Mouse (Mus musculus): ENCODE data around the gene Auts2. TPM values are rescaled to one million over a fixed set of nuclear protein-coding genes. Genes with fewer than 3 reads are reported as not detected.

Gene Auts2
- polyA plus RNA-seq, 1 experiment from 2014 or later, result 42.4 TPM

- H3K36me3 ChIP-seq (replicated peaks), result no peaks in the 10 kb centered on the region
- DNase-seq (ENCODE audit: extremely low spot score, low spot score), result no peak
- H3K4me1 ChIP-seq, result peaks cover 23% of the 10 kb centered on the region
- no peak overlapping the region for H3K27ac ChIP-seq
- 43% methylated on average over 1 of the region's 1 CpGs for WGBS
- no peaks in the 10 kb centered on the region for H3K27me3 ChIP-seq (ENCODE audit: poor library complexity, severe bottlenecking)
- H3K9me3 ChIP-seq, result no peaks in the 10 kb centered on the region
- no peak overlapping the region for H3K4me3 ChIP-seq
These were observed 552.6 kb downstream of the Auts2 start for GRCm38 (mm10) chr5:131990532-131990931.

DNA sequence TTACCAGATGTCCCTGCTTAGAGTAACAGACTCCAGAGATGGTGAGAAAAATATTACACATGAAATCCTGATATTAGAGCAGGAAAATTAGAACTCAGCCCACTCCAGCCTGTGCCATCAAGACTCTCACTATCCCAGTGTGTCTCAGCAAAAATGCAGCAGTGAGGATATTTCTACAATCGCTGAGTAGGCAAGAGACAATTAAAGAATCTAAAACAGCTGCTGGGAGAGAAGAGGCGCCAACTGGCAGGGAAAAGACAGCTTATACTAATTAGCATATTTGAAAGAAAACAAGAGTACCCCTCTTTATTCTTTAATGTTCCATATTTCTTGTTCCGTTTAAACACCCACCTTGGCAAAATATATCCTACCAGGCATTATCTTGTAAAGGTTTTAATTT lies 561.7 kb downstream of the Auts2 start:
- Histone ChIP-seq H3K36me3 (replicated peaks) (no peaks in the 10 kb centered on the region), H3K9me3 (no peaks in the 10 kb centered on the region), H3K27me3 (ENCODE audit: poor library complexity, severe bottlenecking) (no peaks in the 10 kb centered on the region), H3K27ac (no peak overlapping the region), H3K4me3 (no peak overlapping the region), H3K4me1 (peaks cover 8% of the 10 kb centered on the region; the same call in 1 of the 2 replicates)
- WGBS, result 82% methylated on average over 3 of the region's 3 CpGs
- no peak for DNase-seq (ENCODE audit: extremely low spot score, low spot score)

DNA sequence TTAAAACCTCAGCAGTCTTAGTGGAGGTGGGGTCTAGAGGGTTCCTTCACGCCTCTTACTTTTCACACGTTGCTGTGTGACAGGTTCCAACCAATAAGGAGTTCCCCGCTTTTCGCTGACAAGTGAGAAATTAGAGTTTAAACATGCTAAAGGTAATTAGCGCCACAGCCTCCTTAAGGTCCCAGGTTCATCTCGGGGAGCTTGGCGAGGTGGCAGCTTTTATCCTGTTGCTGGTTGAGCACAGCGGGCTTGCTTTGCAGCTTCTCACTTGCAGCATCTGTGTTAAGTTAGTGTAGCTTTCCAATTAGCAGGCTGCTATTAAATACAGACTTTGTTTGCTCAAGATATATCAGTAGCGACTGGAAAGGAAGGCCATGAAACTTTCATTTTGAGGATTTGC lies 564.2 kb downstream of the Auts2 start:
- Histone ChIP-seq H3K27ac (no peak overlapping the region), H3K4me1 (peaks cover 8% of the 10 kb centered on the region; the same call in 1 of the 2 replicates), H3K9me3 (no peaks in the 10 kb centered on the region), H3K36me3 (replicated peaks) (no peaks in the 10 kb centered on the region), H3K4me3 (no peak overlapping the region), H3K27me3 (ENCODE audit: poor library complexity, severe bottlenecking) (no peaks in the 10 kb centered on the region)
- WGBS, result 66% methylated on average over 9 of the region's 9 CpGs
- no peak for DNase-seq (ENCODE audit: extremely low spot score, low spot score)

DNA sequence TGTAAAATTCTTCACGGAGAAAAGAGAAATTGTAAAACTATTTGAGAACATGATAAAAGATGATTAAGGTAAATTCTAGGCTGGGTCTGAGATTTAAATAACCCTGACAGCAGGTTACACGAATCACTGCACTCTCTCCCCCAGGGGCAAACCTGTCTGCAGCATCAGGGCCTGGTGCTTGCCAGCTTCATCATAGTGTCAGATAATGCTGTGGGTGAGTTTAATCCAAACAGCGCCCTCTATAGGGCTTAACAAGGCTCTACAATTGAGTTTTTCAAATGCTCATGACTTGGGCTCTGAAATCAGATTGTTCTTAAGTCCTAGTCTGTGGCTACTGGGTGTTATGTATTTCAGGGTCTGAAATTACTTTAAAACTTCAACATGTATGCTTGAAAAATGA lies 565.6 kb downstream of the Auts2 start:
- 67% methylated on average over 3 of the region's 3 CpGs for WGBS
- H3K4me3 ChIP-seq, result no peak overlapping the region
- DNase-seq (ENCODE audit: extremely low spot score, low spot score), result no peak

GRCm38 (mm10) chr5:131971901-131972300 lies 571.2 kb downstream of the Auts2 start:
- no peaks in the 10 kb centered on the region for H3K36me3 ChIP-seq (replicated peaks)
- peaks cover 5% of the 10 kb centered on the region; the same call in 1 of the 2 replicates for H3K27me3 ChIP-seq (ENCODE audit: poor library complexity, severe bottlenecking)
- no peak overlapping the region for H3K27ac ChIP-seq
- H3K9me3 ChIP-seq, result no peaks in the 10 kb centered on the region
- peaks cover 16% of the 10 kb centered on the region for H3K4me1 ChIP-seq
- no peak overlapping the region for H3K4me3 ChIP-seq
- 93% methylated on average over 2 of the region's 2 CpGs for WGBS
- DNase-seq (ENCODE audit: extremely low spot score, low spot score), result no peak

More for the DNA sequence above, 565.6 kb downstream of the Auts2 start:
- H3K9me3 ChIP-seq, result no peaks in the 10 kb centered on the region
- H3K4me1 ChIP-seq, result peaks cover 13% of the 10 kb centered on the region
- no peaks in the 10 kb centered on the region for H3K27me3 ChIP-seq (ENCODE audit: poor library complexity, severe bottlenecking)
- H3K36me3 ChIP-seq (replicated peaks), result no peaks in the 10 kb centered on the region
- H3K27ac ChIP-seq, result no peak overlapping the region

DNA sequence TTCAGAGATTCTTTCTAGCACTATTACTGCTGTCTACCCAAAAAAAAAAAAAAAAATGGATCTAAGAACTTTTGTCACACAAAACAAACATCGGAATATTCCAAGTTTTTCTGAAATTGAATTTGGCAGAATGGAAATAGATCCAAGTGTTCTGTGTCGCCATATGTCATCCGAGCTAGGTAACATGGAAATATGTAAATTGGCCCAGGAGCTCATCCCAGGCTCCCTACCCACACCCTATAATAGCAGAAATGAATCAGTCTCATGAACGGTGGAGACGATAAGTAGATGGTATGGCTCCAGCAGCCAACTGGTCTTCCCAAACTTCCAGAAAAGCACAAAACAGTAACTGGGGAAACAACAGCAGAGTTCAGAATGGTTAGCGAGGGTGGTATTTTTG lies 577.6 kb downstream of the Auts2 start:
- WGBS, result 95% methylated on average over 6 of the region's 6 CpGs

DNA sequence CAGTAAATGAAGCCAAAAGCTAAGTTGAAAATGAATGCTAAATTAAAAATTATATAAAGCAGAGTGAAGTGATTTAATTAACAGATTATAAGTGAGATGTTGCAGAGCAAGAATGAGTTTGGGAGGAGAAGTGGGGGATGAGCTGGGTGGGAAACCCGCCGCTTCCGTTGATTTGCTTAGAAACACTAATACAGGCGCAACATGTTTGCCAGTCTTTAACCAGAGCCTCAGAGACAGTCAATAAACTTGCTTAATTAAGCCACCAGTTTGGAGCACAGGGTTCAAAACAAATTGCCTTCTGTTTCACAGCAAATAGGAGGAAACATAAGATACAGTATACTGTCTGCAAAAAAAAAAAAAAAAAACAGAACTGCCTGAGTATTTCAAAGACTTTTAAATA lies 579.6 kb downstream of the Auts2 start:
- 96% methylated on average over 4 of the region's 4 CpGs for WGBS
- no peak for DNase-seq (ENCODE audit: extremely low spot score, low spot score)
- peaks cover 18% of the 10 kb centered on the region; the same call in 1 of the 2 replicates for H3K9me3 ChIP-seq
- H3K27me3 ChIP-seq (ENCODE audit: poor library complexity, severe bottlenecking), result peaks cover 5% of the 10 kb centered on the region; the same call in 1 of the 2 replicates
- no peak overlapping the region for H3K27ac ChIP-seq
- no peak overlapping the region for H3K4me3 ChIP-seq
- peaks cover 14% of the 10 kb centered on the region for H3K4me1 ChIP-seq
- H3K36me3 ChIP-seq (replicated peaks), result peaks cover 7% of the 10 kb centered on the region; the same call in 1 of the 2 replicates

More for the DNA sequence above, 577.6 kb downstream of the Auts2 start:
- Histone ChIP-seq H3K27me3 (ENCODE audit: poor library complexity, severe bottlenecking) (peaks cover 5% of the 10 kb centered on the region; the same call in 1 of the 2 replicates), H3K4me1 (peaks cover 14% of the 10 kb centered on the region), H3K27ac (no peak overlapping the region), H3K9me3 (peaks cover 8% of the 10 kb centered on the region; the same call in 1 of the 2 replicates), H3K36me3 (replicated peaks) (peaks cover 7% of the 10 kb centered on the region; the same call in 1 of the 2 replicates), H3K4me3 (no peak overlapping the region)
- no peak for DNase-seq (ENCODE audit: extremely low spot score, low spot score)

- WGBS, result 90% methylated on average over 2 of the region's 2 CpGs
- Histone ChIP-seq H3K4me3 (no peak overlapping the region), H3K4me1 (peaks cover 14% of the 10 kb centered on the region), H3K36me3 (replicated peaks) (peaks cover 7% of the 10 kb centered on the region; the same call in 1 of the 2 replicates), H3K9me3 (peaks cover 21% of the 10 kb centered on the region; the same call in 1 of the 2 replicates), H3K27me3 (ENCODE audit: poor library complexity, severe bottlenecking) (no peaks in the 10 kb centered on the region; the same call in 1 of the 2 replicates), H3K27ac (no peak overlapping the region)
- no peak for DNase-seq (ENCODE audit: extremely low spot score, low spot score)
These were observed 581.3 kb downstream of the Auts2 start for GRCm38 (mm10) chr5:131961859-131962258.

- H3K9me3 ChIP-seq, result peaks cover 21% of the 10 kb centered on the region; the same call in 1 of the 2 replicates
- H3K27ac ChIP-seq, result no peak overlapping the region
- peaks cover 2% of the 10 kb centered on the region; the same call in 1 of the 2 replicates for H3K27me3 ChIP-seq (ENCODE audit: poor library complexity, severe bottlenecking)
- no peak overlapping the region for H3K4me3 ChIP-seq
- H3K4me1 ChIP-seq, result peaks cover 17% of the 10 kb centered on the region
- no peak for DNase-seq (ENCODE audit: extremely low spot score, low spot score)
- peaks cover 7% of the 10 kb centered on the region; the same call in 1 of the 2 replicates for H3K36me3 ChIP-seq (replicated peaks)
These were observed 582.7 kb downstream of the Auts2 start for GRCm38 (mm10) chr5:131960432-131960831.

- no peak for DNase-seq (ENCODE audit: extremely low spot score, low spot score)
- WGBS, result 65% methylated on average over 3 of the region's 3 CpGs
These were observed 586.1 kb downstream of the Auts2 start for GRCm38 (mm10) chr5:131956998-131957397.

DNA sequence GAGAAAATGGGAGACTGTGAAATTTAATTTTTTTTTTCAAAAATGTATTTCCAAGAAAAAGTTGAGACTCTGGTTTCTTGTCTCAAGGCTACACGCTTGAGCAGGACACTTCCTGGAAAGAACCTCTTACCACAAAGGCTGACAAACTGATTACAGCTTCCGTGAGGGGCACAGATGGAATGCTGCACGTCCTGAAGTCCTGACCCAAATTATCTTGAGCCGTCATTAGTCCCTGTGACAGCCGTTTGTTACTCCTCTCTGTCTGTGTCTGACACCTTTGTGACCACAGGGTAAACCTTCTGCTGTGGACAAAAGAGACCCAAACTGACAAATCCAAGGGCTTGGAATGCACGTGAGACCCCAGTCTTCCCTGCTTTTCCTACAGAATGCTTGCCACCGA lies 587.1 kb downstream of the Auts2 start:
- peaks cover 12% of the 10 kb centered on the region for H3K27me3 ChIP-seq (ENCODE audit: poor library complexity, severe bottlenecking)
- H3K36me3 ChIP-seq (replicated peaks), result no peaks in the 10 kb centered on the region
- no peak overlapping the region for H3K4me3 ChIP-seq
- no peak for DNase-seq (ENCODE audit: extremely low spot score, low spot score)
- peaks cover 17% of the 10 kb centered on the region for H3K4me1 ChIP-seq
- no peak overlapping the region for H3K27ac ChIP-seq
- 53% methylated on average over 7 of the region's 7 CpGs for WGBS
- H3K9me3 ChIP-seq, result peaks cover 14% of the 10 kb centered on the region; the same call in 1 of the 2 replicates

More at GRCm38 (mm10) chr5:131956998-131957397, 586.1 kb downstream of the Auts2 start:
- Histone ChIP-seq H3K4me1 (peaks cover 17% of the 10 kb centered on the region), H3K36me3 (replicated peaks) (no peaks in the 10 kb centered on the region), H3K27ac (no peak overlapping the region), H3K27me3 (ENCODE audit: poor library complexity, severe bottlenecking) (peaks cover 12% of the 10 kb centered on the region), H3K4me3 (no peak overlapping the region), H3K9me3 (peaks cover 14% of the 10 kb centered on the region; the same call in 1 of the 2 replicates)

DNA sequence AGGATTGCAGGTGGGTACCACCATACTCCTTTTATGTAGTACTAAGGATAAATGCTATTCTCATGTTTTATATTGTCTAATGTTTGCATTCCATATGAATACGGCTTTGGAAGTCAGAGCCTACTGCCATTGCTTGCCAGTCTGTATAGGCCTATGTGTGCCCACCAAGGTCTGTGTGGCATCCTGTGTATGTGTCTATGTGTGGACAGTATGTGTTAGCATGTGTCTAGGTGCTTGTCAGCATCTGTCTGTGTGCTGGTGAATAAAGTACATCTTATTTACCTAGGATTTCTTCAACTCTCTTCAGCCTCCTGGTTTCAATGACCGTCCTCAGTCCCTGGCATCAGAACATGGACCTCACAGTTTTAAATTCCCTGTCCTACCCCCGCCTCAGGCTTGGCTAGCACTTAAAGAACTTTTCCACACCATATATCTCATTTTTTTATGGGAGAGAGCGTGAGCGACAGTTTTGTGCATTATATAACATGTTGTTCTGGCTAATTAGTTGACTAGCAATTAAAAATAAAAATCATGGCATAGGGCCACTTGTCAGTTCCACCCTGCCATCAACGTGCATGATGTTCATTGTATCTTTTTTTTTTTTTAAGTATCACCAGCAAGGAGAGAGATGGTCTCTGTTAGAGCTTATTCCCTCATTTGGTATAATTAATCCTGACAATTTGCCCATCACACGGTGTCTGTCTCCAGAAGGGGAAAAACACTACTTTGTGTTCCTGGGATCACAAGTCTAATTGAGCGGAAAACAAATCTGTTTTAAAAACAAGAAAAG lies 587.7 kb downstream of the Auts2 start:
- 88% methylated on average over 8 of the region's 8 CpGs for WGBS
- no peak for DNase-seq (ENCODE audit: extremely low spot score, low spot score)
- H3K9me3 ChIP-seq, result peaks cover 14% of the 10 kb centered on the region; the same call in 1 of the 2 replicates
- H3K27me3 ChIP-seq (ENCODE audit: poor library complexity, severe bottlenecking), result peaks cover 12% of the 10 kb centered on the region
- H3K27ac ChIP-seq, result no peak overlapping the region
- no peak overlapping the region for H3K4me3 ChIP-seq
- peaks cover 17% of the 10 kb centered on the region for H3K4me1 ChIP-seq
- no peaks in the 10 kb centered on the region for H3K36me3 ChIP-seq (replicated peaks)

DNA sequence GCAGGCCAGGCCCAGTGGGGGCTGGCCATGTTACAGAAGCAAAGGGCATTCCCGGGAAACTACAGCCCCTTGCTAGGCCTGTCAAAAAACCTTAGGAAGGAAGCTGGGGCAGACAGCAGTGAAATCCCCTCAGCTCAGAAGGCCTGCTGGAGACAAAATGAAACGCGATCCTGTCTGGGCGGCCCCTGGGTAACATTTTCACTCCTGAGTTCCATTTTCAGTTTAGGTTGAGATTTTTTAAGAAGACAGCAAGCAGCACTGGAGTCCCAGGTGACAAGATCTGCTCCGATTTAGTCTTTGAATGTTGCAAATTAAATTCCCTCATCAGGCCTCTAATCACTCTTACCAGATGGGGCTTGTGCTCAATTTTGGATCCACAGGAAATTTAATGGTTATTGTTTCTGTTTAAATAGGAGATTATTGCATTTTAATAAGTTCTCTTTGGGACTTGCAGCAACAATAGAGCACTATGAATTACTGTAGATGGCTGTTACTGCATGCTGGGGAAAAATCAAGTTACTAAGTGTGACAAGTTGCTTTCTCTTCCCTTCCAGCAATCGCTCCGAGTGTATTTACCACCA lies 594.5 kb downstream of the Auts2 start:
- H3K36me3 ChIP-seq (replicated peaks), result no peaks in the 10 kb centered on the region
- peaks cover 45% of the 10 kb centered on the region for H3K4me1 ChIP-seq
- no peak for DNase-seq (ENCODE audit: extremely low spot score, low spot score)
- H3K4me3 ChIP-seq, result no peak overlapping the region
- H3K27ac ChIP-seq, result peak overlapping the region; percentile 63
- WGBS, result 50% methylated on average over 7 of the region's 7 CpGs
- H3K9me3 ChIP-seq, result no peaks in the 10 kb centered on the region
- peaks cover under 1% of the 10 kb centered on the region; the same call in 1 of the 2 replicates for H3K27me3 ChIP-seq (ENCODE audit: poor library complexity, severe bottlenecking)

Data from forebrain, embryonic 10.5 days (tissue).